Mouse (Mus musculus): ENCODE data around the gene Cfap20. TPM values are rescaled to one million over a fixed set of nuclear protein-coding genes. Genes with fewer than 3 reads are reported as not detected.

Cfap20 gene
- 19.4 and 28.9 TPM in 2 replicates for polyA plus RNA-seq (2012; rRNA removed)

DNA sequence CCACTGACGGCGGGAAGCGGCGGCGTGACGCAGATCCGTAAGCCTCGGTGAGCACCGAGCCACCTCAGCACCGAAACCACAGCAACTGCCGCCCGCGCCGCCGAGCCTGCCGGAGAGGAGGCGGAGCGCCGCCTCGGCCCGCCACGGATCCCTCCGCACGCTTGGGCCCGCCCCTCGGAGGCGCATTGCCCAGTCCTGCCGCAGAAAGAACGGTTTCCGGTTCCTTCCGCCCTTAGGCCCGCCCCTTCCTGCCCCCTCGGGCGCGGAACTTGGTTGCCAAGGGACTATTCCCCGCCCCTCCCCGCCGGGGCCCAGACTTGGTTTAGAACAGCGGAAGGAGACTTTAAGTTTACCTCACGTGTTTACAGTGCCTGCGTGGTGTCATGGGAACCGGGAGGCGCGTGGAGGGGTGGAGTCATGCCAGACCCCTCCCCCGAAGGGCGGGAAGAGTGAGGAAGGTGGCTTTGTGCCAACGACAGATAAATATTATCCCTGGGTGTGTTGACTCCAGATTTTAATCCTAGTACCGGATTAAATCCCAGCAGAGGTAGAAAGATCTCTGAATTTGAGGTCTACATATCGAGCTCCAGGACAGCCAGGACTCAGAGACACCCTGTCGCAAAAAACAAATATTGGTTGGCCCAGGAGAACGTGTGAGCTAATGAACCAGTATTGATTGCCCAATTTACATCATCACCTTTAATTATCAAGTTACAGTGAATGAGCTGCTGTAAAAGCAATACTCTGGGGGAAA, at the start of gene Cfap20:
Gene Cfap20, minus strand, starts transcription at position 184 of the 754 bp plus-strand sequence.

Other genes with a start within 250 kb of the Cfap20 start
- gene Kifc3, start 232.1 kb downstream of the Cfap20 start, polyA plus RNA-seq (2012; rRNA removed) = 40.5 and 53.3 TPM in 2 replicates
- 0.30 and 0.48 TPM in 2 replicates for gene Cngb1, start 128.3 kb downstream of the Cfap20 start, polyA plus RNA-seq (2012; rRNA removed)
- 0.46 TPM in 1 of 2 replicates, not detected in the other for gene Tepp, start 124.3 kb downstream of the Cfap20 start, polyA plus RNA-seq (2012; rRNA removed)
- gene Zfp319, start 102.9 kb downstream of the Cfap20 start, polyA plus RNA-seq (2012; rRNA removed) = 3.9 and 4.2 TPM in 2 replicates
- gene Usb1, start 102.6 kb downstream of the Cfap20 start, polyA plus RNA-seq (2012; rRNA removed) = 14.7 and 18.3 TPM in 2 replicates
- 42.4 and 55.9 TPM in 2 replicates for gene Mmp15, start 82.6 kb downstream of the Cfap20 start, polyA plus RNA-seq (2012; rRNA removed)
- 4.1 and 4.8 TPM in 2 replicates for gene Csnk2a2, start 55.2 kb upstream of the Cfap20 start, polyA plus RNA-seq (2012; rRNA removed)
- gene Ccdc113, start 99.2 kb upstream of the Cfap20 start, polyA plus RNA-seq (2012; rRNA removed) = 0.05 TPM in 1 of 2 replicates, not detected in the other
- gene Prss54, start 141.5 kb upstream of the Cfap20 start, polyA plus RNA-seq (2012; rRNA removed) = not detected in 2 replicates
- gene Gins3, start 198.6 kb upstream of the Cfap20 start, polyA plus RNA-seq (2012; rRNA removed) = 0.24 and 0.74 TPM in 2 replicates
- 25.7 and 35.4 TPM in 2 replicates for gene Ndrg4, start 242.1 kb upstream of the Cfap20 start, polyA plus RNA-seq (2012; rRNA removed)

Data from stomach, adult 2 months (tissue).